Mouse (Mus musculus) T-helper 17 cell (primary cell): ENCODE measurements around the gene Atf6b.

Experiments
- in situ Hi-C, 2 experiments: fragments of 300-600 bp; cut with MboI, MseI; formaldehyde crosslinking; loops; 1 replicate in 1 of 2; 2 replicates in 1 of 2; pipeline ENCODE4 v1.15.1; 2025; ENCODE audit warnings: high pct_unique_total_duplicates in 2 of 2

Atf6b gene

DNA sequence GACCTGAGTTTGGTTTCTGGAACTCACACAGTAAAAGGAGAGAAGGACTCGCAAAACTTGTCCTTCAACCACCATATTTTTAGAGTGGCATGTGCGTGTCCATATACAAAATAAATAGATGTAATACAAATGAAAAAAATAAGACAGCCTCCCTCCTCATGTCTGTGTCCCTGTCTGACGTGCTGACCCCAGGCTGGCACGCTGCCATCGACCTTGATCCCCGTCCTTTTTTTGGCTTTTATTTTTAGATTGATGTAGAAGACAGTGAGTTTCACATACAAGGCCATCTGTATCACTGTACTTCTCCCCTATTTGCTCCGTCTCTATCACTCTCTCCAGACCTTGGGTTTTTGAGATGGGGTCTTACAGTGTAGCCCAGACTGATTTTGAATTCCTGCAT lies 17.5 kb downstream of the Atf6b start:
- in situ Hi-C loops: no loop called here

DNA sequence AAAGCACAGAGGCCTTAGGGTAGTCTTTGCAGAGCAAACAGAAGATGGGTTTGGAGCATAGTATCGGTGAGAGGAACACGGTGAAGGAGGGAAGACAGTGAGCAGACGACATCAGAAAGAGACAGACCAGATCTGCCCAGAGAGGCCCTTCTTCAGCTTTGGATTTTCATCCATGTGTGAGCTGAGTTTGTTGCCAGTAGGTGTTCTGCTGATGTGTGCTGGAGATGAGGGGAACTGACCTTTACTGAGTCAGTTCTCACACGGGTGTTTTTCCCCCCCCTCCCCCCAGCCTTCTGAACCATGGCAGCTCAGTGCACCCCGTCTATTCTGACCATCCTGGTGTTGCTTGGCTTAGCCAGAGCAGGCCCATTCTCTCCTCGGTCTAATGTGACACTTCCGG lies 23.3 kb downstream of the Atf6b start, which contains the start of gene Tnxb:
TSS of gene Tnxb (plus strand) at position 301 of the 400 bp plus-strand sequence.
- in situ Hi-C loops: loop anchor here in 1 of 2 experiments (10.0 kb wide), 1 partner anchor 65 kb away; no protein-coding TSS in a partner anchor

DNA sequence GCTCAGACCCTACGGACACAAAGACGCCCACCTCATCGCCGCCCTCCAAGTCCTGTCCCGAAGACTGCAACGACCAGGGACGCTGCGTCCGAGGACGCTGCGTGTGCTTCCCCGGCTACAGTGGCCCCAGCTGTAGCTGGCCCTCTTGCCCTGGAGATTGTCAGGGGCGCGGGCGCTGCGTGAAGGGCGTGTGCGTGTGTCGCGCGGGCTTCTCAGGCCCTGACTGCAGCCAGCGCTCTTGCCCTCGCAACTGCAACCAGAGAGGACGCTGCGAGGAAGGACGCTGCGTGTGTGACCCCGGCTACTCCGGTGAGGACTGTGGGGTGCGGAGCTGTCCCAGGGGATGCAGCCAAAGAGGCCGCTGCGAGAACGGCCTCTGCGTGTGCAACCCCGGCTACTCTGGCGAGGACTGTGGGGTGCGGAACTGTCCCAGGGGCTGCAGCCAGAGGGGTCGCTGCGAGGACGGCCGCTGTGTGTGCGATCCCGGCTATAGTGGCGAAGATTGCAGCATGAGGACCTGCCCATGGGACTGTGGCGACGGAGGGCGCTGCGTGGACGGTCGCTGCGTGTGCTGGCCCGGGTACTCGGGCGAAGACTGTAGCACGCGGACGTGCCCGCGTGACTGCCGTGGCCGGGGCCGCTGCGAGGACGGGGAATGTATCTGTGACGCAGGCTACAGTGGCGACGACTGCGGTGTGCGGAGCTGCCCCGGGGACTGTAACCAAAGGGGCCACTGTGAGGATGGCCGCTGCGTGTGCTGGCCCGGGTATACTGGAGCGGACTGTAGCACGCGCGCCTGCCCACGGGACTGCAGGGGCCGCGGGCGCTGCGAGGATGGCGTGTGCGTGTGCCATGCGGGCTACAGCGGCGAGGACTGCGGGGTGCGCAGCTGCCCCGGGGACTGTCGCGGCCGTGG lies 24.5 kb downstream of the Atf6b start:
- in situ Hi-C loops: loop anchor here in 1 of 2 experiments (10.0 kb wide), 1 partner anchor 63 kb away; no protein-coding TSS in a partner anchor

DNA sequence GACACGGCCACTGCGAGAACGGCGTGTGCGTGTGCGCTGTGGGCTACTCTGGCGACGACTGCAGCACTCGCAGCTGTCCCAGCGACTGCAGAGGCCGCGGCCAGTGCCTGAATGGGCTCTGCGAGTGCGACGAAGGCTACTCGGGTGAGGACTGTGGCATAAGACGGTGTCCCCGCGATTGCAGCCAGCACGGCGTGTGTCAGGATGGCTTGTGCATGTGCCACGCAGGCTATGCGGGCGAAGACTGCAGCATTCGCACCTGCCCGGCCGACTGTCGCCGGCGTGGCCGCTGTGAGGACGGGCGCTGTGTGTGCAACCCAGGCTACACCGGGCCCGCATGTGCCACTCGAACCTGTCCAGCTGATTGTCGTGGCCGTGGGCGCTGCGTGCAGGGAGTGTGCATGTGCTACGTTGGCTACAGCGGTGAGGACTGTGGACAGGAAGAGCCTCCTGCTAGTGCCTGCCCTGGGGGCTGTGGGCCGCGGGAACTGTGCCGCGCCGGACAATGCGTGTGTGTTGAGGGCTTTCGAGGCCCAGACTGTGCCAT lies 25.4 kb downstream of the Atf6b start:
- in situ Hi-C loops: loop anchor here in 1 of 2 experiments (10.0 kb wide), 1 partner anchor 62 kb away; no protein-coding TSS in a partner anchor

DNA sequence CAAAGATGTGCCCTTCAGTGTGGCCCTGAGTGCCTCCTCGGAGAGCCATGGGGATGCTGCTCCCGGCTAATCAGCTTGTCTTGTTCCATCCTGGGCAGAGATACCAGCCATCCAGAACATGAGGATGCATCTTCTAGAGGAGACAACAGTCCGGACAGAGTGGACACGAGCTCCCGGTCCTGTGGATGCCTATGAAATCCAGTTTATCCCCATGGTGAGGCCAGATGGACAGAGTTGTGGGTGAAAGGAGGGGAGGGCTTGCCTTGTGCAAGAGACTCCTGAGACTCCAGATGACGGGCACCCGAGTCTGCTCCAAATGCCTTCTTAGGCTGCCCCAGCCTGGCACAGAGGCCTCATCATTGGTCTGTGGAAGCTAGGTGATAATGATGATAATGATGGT lies 26.2 kb downstream of the Atf6b start:
- in situ Hi-C loops: loop anchor here in 1 of 2 experiments (10.0 kb wide), 1 partner anchor 62 kb away; no protein-coding TSS in a partner anchor

DNA sequence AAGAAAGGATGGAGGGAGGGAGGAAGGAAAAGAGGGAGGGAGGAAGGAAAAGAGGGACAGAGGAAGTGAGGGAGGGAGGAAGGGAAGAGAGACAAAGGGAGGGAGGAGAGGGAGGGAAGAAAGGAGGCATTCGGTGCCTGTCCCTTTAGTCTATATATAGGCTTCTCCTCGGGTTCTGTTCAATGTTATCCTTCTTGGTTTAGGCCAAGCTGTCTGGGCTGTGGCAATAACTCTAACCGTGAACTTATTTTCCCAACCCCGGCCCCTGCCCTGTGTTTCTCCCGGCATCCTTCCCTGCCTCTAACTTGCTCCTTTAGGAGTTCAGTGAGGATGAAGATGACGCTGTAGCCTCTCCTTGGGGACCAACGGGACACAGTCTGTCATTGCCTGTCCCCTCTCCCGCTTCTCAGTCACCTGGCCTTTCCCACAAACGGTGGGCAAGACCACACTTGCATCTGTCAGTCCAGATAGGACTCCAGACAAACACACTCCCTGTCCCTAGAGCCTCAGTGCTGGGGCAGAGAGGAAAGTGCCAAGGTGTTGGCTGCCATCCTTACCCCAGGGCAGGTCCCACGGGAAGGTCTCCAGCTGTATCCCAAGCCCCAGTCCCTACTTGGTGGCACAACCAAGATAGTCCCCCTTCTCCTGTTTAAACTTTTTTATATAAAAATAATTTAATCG lies 27.7 kb downstream of the Atf6b start:
- in situ Hi-C loops: loop anchor here in 1 of 2 experiments (10.0 kb wide), 1 partner anchor 60 kb away; no protein-coding TSS in a partner anchor

DNA sequence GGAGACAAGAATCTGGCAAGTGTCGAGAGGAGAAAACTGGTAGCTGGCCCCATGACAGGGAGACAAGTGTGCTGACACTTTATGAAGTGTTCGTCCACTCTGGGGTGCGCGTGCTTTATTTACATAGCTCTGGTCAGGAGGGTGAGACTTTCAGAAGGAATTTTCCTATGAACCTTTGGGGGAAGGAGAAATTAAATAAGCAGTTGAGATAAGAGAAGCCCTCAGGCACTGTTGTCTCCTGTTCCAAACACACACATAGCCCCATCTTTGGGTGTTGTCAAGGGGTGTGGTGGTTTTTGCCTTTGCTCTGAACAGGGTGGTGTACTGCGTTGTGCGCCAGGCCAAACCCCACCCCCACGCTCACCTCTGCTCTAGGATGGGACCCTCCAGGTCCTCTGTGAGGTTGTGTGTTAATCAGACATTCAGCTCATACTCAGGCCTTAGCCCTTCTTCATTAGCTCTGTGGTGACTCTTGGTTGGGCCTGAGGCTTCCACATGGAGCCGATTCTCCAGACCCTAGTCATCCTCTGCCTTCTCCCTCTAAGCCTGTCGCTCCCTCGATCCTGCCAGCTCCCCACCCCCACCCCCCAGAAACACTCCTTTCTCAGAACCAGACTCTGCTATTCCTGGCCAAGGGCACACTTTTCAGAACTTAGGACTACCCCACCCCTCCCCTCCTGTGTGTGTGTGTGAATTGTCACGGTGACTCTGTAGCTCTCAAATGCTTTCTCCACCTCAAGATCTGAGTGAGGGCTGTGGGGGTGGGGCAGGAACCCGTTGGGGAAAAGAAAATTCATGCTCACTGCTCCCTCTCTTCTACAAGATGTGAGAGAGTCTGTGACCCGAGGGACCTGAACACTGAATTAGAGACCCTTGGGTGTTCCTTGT lies 28.5 kb downstream of the Atf6b start:
- in situ Hi-C loops: loop anchor here in 1 of 2 experiments (10.0 kb wide), 1 partner anchor 59 kb away; no protein-coding TSS in a partner anchor

DNA sequence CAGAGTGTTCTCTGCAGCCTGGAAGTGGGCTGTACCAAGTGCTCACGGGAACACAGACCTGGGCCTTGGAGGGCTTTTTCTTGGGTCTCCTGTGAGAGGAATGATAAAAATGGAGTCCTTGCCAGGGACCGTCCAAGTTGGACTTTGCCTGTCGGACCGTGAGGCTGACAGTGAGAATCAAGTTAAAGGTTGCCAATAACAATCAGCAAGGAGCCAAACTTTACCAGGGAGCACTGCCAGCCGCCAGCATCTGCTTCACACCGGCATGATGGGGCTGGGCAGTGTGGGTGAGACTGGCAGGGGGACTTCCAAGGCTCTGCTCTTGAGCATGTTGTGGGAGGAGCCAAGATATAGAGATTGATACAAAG lies 29.1 kb downstream of the Atf6b start:
- in situ Hi-C loops: loop anchor here in 1 of 2 experiments (10.0 kb wide), 1 partner anchor 59 kb away; no protein-coding TSS in a partner anchor

DNA sequence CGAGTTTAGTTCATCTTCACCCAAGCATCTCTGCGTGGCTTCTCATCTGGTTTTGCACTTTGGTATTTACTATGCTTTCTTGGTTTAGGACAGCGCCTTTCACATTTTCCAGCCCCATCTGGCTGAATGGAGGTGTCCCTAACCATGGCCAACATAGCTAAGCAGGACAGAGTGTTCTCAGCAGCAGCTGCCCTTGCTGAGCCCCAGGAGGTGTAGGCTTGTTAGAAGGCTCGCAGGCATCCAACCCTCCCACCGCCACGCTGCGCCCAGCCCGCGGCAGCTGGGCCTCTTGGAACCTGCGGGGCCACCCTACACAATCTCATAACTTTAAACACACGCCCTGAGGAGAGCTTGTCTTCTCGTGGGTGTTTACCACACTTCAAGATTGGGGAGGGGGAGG lies 29.7 kb downstream of the Atf6b start:
- in situ Hi-C loops: loop anchor here in 1 of 2 experiments (10.0 kb wide), 1 partner anchor 58 kb away; no protein-coding TSS in a partner anchor

DNA sequence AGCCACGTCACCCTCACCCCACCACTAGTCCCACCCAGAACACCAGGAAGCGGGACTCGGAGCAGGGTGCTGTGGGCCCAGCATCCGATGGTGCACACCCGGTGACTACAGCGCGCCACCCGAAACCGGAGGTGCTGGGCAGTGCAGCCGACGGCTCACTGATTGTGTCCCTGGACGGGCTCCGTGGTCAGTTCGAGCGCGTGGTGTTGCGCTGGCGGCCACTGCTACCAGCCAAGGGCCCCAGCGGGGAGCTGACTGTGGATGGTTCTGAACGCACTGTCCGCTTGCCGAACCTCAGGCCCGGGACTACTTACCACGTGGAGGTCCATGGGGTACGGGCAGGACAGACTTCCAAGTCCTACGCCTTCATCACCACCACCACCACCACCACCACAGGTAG lies 33.2 kb downstream of the Atf6b start:
- in situ Hi-C loops: no loop called here

DNA sequence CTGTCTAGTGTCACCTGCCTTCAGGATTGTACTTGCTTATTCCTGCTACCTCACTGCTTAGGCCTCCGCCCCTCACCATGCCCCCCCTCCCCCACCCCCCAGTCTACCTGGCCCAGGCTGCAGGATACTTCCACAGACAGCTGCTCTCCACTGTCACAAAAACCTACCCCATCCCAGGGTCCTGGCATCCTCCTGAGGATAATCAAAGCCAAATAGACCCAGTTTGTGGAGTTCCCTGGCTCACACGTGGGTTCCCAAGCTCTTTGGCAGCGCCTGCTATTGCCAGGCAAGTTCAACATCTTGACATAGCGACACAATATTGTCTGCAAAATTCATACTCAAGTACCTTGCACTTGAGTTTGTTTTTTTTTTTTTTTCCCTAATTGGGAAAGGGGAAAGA lies 33.7 kb downstream of the Atf6b start:
- in situ Hi-C loops: no loop called here

DNA sequence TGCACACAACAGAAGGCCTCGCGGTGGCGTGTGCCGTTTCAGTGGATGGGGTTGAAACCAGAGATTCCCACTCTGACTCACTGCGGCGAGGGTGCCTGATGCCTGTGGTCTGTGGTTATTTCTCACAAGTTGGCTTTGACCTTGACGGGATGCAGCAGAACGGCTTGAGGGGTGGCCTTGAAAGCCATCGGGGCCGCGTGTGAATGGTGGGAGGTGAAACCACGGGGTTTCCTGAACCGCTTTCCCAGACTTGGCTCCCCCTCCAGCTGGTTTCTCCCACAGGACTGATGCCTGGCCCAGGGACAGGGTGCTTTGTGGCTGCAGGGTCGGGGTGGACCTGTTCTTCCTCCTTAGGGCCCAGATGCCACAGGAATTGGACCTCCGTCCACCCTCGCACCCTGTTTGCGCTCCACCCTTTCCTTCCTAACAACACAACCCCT lies 34.2 kb downstream of the Atf6b start:
- in situ Hi-C loops: no loop called here

DNA sequence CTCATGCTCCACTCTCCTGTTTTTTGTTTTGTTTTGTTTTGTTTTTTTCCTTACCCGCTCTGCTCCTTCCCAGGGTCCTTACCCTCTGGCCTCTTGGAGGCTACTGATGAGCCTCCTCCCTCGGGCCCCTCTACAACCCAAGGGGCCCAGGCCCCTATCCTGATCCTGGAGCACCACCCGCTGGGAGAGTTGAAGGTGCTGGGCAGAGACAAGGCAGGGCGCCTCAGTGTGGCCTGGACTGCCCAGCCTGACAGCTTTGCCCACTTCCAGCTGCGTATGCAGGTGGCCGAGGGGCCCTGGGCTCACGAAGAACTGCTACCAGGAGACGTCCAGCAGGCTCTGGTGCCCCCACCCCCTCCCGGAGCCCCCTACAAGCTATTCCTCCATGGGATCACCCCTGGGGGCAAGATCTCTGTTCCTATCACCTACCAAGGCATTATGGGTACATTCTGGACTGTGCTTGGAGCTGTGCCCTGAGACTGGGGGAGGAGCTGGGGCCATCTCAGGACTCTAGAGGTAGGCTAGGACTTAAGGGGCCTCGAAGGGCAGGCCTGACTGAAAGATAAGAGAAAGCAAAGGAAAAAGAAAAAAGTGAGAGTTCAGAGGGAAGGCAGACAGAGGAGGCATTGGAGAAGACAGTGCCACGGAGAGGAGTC lies 35.1 kb downstream of the Atf6b start:
- in situ Hi-C loops: no loop called here

DNA sequence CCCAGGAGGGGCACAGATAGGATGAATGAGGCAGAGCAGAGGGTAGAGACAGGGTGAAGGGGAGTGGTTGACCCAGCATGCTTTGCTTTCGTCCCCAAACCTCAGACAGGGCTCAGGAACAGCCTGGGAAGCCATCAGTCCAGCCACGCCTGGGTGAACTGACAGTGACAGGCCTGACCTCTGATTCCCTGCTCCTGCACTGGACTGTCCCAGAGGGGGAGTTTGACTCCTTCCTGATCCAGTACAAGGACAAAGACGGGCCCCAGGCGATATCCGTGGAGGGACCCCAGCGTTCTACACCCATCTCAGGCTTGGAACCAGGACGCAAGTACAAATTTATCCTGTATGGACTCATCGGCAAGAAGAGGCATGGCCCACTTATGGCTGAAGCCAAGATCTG lies 36.2 kb downstream of the Atf6b start:
- in situ Hi-C loops: no loop called here

DNA sequence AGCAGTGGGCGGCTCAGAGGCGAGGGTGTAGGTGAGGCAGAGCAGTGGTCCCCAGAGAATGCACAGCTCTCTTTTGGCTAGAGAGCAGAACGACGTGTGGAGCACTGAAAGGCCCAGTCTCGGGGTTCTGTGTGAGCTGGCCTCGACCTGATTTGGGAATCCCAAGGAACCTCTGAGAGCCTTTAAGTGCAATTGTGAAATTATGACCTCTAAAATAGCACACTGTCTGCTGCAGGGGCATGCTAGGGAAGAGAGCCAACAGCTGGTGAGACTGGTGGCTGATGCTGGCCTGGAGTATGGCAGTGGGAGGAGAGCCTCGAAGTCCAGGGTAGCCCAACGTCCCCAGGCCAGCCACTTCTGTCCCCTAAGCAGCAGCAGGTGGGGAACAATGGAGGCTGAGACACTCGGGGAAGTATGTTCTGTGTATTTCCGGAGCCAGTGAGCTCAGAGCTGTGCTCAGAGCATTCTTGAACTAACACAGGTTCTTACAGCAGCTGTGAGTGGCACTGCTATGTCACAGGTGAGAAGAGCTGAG lies 36.8 kb downstream of the Atf6b start:
- in situ Hi-C loops: no loop called here

DNA sequence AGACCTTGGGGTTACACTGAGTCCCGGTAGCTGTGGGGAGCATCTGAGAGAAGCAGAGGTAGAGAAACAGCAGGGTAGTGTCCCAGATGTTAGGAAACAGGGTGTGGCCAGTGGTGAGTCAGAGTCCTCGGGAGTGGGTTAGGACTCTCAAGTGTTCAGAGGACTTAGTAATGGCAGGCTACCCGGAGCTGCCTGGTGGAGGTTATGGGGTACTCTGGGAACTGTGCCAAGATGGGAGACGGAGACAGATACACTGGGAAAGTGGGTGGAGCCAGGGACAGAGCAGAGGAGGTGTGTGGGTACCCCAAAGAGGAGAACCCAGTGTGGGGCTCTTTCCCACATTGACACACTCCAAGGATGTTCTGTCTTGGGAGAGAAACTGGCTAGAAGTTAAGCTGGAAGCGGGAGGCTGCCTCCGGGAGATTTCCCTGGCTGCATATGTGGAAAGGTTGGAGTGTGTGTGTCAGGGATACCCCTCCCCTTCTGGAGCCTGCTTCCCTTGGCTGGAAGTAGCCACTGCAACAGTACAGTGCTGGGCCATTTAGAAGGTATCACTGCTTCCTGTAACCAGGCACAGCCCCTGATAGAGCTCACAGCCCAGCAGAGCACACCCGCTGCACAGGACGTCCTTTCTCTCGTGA lies 37.4 kb downstream of the Atf6b start:
- in situ Hi-C loops: no loop called here

DNA sequence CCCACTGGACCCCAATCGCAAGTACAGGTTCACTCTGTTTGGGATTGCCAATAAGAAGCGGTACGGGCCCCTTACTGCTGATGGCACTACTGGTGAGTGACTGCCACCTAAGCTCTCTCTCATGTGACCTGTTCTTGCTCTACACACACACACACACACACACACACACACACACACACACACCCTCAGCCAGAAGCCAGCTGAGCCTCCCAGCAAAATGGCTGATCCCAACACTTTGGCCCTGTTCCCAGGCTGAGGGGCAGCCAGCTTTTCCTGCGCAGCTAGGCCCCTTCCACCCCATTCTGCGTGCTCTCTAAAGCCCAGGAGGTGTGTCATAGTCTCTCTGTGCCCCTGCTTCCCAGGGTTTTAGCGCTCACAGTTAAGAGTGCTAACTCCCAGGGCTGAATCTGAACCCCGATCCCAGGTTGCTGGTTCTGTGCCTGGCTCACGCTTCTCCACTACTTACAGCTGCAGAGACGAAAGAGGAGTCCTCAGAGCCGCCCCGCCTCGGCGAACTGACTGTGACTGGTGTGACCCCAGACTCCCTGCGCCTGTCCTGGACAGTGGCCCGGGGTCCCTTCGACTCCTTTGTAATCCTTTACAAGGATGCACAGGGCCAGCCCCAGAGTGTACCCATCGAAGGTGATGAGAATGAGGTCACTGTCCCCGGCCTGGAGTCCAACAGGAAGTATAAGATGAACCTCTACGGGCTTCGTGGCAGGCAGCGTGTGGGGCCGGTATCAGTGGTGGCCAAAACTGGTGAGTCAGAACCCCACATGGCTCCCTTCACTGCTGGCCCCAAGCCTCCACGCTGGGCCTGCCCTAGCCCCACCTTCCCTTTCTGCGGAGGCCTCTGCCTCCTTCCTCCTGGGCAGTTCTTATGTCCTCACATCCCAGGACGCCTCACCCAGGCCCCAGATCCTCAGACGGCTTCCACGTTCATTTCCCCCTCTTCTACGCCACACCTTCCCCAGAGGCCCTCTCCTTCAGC lies 38.5 kb downstream of the Atf6b start:
- in situ Hi-C loops: no loop called here

DNA sequence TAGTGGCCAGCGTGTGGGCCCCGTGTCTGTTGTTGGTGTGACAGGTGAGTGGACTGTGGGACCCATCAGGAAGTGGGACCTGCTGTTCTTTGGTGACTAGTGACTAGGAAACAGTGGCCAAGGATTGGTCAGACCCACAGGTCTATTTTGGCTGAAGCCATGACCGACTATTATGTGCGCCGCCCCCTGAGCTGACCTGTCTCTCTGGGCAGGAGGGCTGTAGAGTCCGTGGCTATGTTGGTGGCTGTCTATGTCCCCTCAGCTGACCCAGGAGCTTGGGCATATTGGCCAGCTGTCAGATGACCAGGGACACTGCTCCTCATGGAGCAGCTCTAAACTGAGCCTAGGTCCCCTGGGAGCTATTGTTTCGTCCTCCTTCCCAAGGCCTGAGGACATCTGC lies 41.9 kb downstream of the Atf6b start:
- in situ Hi-C loops: no loop called here
